Mouse (Mus musculus) ES-E14 (cell line): ENCODE measurements around the gene I830077J02Rik. TPM values are rescaled to one million over a fixed set of nuclear protein-coding genes. Genes with fewer than 3 reads are reported as not detected.

Experiments
- DNase-seq: peaks from one replicate; pipeline ENCODE4 v3.0.0-alpha.2; 2013; ENCODE audit warnings: low read depth, low spot score
- H3K27ac ChIP-seq: 2 replicates; pipeline ENCODE4 v1.5.1; 2012; ENCODE audit warnings: low read depth, mild to moderate bottlenecking, low read length, moderate library complexity, mixed read lengths; ENCODE audit not compliant: poor library complexity, insufficient read depth, severe bottlenecking
- H3K36me3 ChIP-seq: 2 replicates; pipeline ENCODE4 v1.6.1; 2012; ENCODE audit warnings: mild to moderate bottlenecking, low read length, moderate library complexity, mixed read lengths; ENCODE audit not compliant: control insufficient read depth, poor library complexity, insufficient read depth, severe bottlenecking
- H3K4me1 ChIP-seq, 2 experiments: fragments of 150-350 bp in 1 of 2; sonication (generic) in 1 of 2; 2 replicates each; pipeline ENCODE4 v1.6.1; 2012; ENCODE audit warnings: low read length in 2 of 2, mild to moderate bottlenecking in 1 of 2, mixed read lengths in 1 of 2; ENCODE audit not compliant: control insufficient read depth in 2 of 2, insufficient read depth in 2 of 2, poor library complexity in 1 of 2
- H3K4me3 ChIP-seq, 2 experiments: fragments of 150-350 bp in 1 of 2; sonication (generic) in 1 of 2; 2 replicates each; pipeline ENCODE4 v1.5.1; 2012; ENCODE audit warnings: low read length in 2 of 2, low read depth in 1 of 2, mild to moderate bottlenecking in 1 of 2, mixed read lengths in 1 of 2; ENCODE audit not compliant: insufficient read depth in 1 of 2, poor library complexity in 1 of 2, severe bottlenecking in 1 of 2
- H3K9ac ChIP-seq: 2 replicates; pipeline ENCODE4 v1.6.1; 2012; ENCODE audit warnings: low read depth, mild to moderate bottlenecking, low read length, mixed read lengths; ENCODE audit not compliant: poor library complexity, insufficient read depth, severe bottlenecking
- H3K9me3 ChIP-seq: fragments of 150-350 bp; sonication (generic); 2 replicates; pipeline ENCODE4 v1.6.1; 2012; ENCODE audit warnings: low read depth, mild to moderate bottlenecking, low read length; ENCODE audit not compliant: control insufficient read depth, insufficient read depth
- CHD2 ChIP-seq: IDR thresholded peaks from 2 replicates; pipeline ENCODE4 v1.6.1; 2014; ENCODE audit warnings: mild to moderate bottlenecking, low read depth, low read length, inconsistent platforms
- HCFC1 ChIP-seq: IDR thresholded peaks from 2 replicates; pipeline ENCODE4 v1.6.1; 2012; ENCODE audit warnings: low read length, inconsistent platforms, borderline replicate concordance; ENCODE audit not compliant: insufficient read depth
- MAFK ChIP-seq: IDR thresholded peaks from 2 replicates; pipeline ENCODE4 v1.6.1; 2014; ENCODE audit warnings: mild to moderate bottlenecking, low read depth, low read length, inconsistent platforms; ENCODE audit not compliant: insufficient read depth
- ZC3H11A ChIP-seq: IDR thresholded peaks from 2 replicates; pipeline ENCODE4 v1.6.1; 2012; ENCODE audit warnings: low read depth, mild to moderate bottlenecking, inconsistent platforms, low read length, borderline replicate concordance
- ZNF384 ChIP-seq: IDR thresholded peaks from 2 replicates; pipeline ENCODE4 v1.6.1; 2012; ENCODE audit warnings: low read depth, low read length, inconsistent platforms
- in situ Hi-C, 2 experiments: fragments of 600-800 bp; cut with MboI; formaldehyde crosslinking; loops; one replicate each; pipeline ENCODE4 v1.15.1; 2025; ENCODE audit warnings: low sequenced_read_pairs in 2 of 2, inconsistent platforms in 1 of 2; ENCODE audit not compliant: unreplicated experiment in 2 of 2
- total RNA-seq: library from RNA; depleted of rRNA; stranded (reverse); fragments of 300-350 nt; gene quantifications from 2 replicates; pipeline ENCODE4 v1.2.3, GENCODE M21; 2012; rRNA removed

Gene I830077J02Rik
- total RNA-seq, result 0.48 and 0.54 TPM in 2 replicates

- no peak within 1 kb of the TSS for H3K4me3 ChIP-seq
- DNase-seq, result no peak
- H3K4me1 ChIP-seq, result peaks cover 4 to 7% of the 10 kb centered on the region in 2 experiments; a peak in 2 of 4 replicates
- in situ Hi-C loops, result no loop called here
- no peaks in the 10 kb centered on the region; the same call in 1 of the 2 replicates for H3K36me3 ChIP-seq
- no peaks in the 10 kb centered on the region for H3K9me3 ChIP-seq
- H3K9ac ChIP-seq, result no peak within 1 kb of the TSS
- TF ChIP-seq HCFC1 (no peak), ZC3H11A (no peak), ZNF384 (no peak), MAFK (no peak), CHD2 (no peak)
- H3K27ac ChIP-seq, result no peak within 1 kb of the TSS
Observed at GRCm38 (mm10) chr3:105932240-105933071, at the start of gene I830077J02Rik. Gene I830077J02Rik (minus strand): TSS chr3:105932664.

DNA sequence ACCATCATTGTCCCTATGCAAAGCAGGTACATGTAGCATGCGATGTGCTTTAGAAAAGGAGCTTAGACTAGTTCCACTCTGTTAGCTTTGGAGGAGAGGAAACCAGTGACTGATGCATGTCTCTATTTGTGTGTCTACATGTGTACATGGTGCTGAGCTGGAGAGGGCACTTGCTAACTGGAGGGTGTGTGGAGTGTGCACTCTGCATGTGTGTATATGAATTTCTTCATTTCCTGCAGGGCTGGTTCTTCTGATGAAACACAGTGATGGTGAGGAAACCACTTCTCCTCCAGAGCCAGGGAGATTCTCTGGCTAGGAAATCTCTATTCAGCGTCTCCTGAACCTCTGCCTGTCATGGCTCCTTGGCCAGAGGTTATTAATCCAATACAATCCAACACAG is 41.7 kb upstream of the I830077J02Rik start:
- Histone ChIP-seq H3K9me3 (no peaks in the 10 kb centered on the region), H3K9ac (no peak overlapping the region), H3K4me3 (no peak overlapping the region), H3K4me1 (no peaks in the 10 kb centered on the region), H3K27ac (no peak overlapping the region), H3K36me3 (peaks cover 3% of the 10 kb centered on the region; the same call in 1 of the 2 replicates)
- no peak for TF ChIP-seq ZNF384
- no peak for TF ChIP-seq MAFK
- no peak for TF ChIP-seq CHD2
- no peak for TF ChIP-seq HCFC1
- TF ChIP-seq ZC3H11A, result no peak
- no peak for DNase-seq
- in situ Hi-C loops, result no loop called here

DNA sequence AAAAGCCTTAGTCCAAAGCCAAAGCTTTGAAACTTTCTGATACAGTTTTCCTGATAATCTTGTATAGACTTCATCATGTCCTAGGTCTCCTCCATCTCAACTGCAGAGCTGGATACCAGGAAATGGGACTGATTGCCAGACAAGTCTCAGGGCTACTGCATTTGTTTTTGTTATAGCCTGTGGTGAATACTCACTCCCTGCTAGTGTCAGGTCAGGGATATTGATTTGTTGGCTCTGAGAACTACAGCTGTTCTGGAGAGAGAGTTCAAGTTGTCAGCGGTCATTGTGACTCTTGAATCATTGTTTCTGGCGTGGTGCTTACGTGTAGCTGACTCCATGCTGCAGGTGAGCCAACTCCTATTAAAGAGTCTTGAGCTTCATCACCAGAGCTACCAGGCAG is 40.9 kb upstream of the I830077J02Rik start, which contains the start of gene Ovgp1:
Ovgp1 (plus strand) TSS at position 301 of the 400 bp plus-strand sequence.
- in situ Hi-C loops, result no loop called here
- no peak for DNase-seq
- no peak within 1 kb of the TSS for H3K4me3 ChIP-seq
- H3K9ac ChIP-seq, result no peak within 1 kb of the TSS
- H3K9me3 ChIP-seq, result no peaks in the 10 kb centered on the region
- H3K4me1 ChIP-seq, result no peaks in the 10 kb centered on the region
- H3K27ac ChIP-seq, result no peak within 1 kb of the TSS
- H3K36me3 ChIP-seq, result peaks cover 7% of the 10 kb centered on the region
- TF ChIP-seq ZC3H11A, result no peak
- TF ChIP-seq HCFC1, result no peak
- no peak for TF ChIP-seq ZNF384
- no peak for TF ChIP-seq MAFK
- no peak for TF ChIP-seq CHD2

- TF ChIP-seq ZC3H11A (no peak), CHD2 (no peak), MAFK (no peak), HCFC1 (no peak), ZNF384 (no peak)
- Histone ChIP-seq H3K36me3 (peaks cover 17% of the 10 kb centered on the region), H3K27ac (no peak overlapping the region), H3K4me1 (no peaks in the 10 kb centered on the region), H3K4me3 (no peak overlapping the region), H3K9me3 (no peaks in the 10 kb centered on the region), H3K9ac (no peak overlapping the region)
- no peak for DNase-seq
- in situ Hi-C loops, result no loop called here
Observed at GRCm38 (mm10) chr3:105971831-105972446, 39.5 kb upstream of the I830077J02Rik start.
